Mouse (Mus musculus): Measurements from ENCODE around the gene Mecom. TPM values are rescaled to one million over a fixed set of nuclear protein-coding genes. Genes with fewer than 3 reads are reported as not detected.
A peak's percentile ranks its signal among the peaks of the same experiment; 100 is the strongest.

The Mecom gene
- total and polyA plus RNA-seq, 2 experiments from 2014 or later, result 2.6 to 5.1 TPM

DNA sequence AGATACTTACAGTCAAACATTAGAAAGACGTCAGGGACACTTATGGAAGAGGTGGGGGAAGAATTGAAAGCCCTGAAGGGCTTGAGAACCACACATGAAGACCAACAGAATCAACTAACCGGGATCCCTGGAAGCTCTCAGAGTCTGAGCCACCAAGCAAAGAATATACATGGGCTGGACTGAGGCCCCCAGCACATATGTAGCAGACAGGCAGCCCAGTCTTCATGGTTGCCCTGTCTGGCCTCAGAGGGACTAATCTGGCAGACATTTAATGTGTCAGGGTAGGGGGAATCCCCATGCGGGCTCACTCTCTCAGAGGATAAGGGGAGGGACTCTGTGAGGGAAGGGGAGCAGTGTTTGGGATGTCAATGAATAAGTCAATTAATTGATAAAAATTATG, 584.4 kb downstream of the Mecom start:
- Histone ChIP-seq H3K4me1 (ENCODE audit: insufficient read depth, low read length) (no peaks in the 10 kb centered on the region), H3K27me3 (ENCODE audit: insufficient read depth, low read length) (no peaks in the 10 kb centered on the region), H3K27ac (ENCODE audit: low read depth, low read length) (no peak overlapping the region), H3K9me3 (ENCODE audit: low read length) (no peaks in the 10 kb centered on the region), H3K36me3 (ENCODE audit: insufficient read depth, low read length) (no peaks in the 10 kb centered on the region), H3K9ac (replicated peaks; ENCODE audit: low read length, poor library complexity, severe bottlenecking) (no peak overlapping the region), H3K4me2 (ENCODE audit: low read depth, low read length, poor library complexity, severe bottlenecking) (no peak overlapping the region), H3K4me3 (ENCODE audit: low read depth, low read length) (no peak overlapping the region)
- 81% methylated on average over 3 of the region's 3 CpGs for WGBS
- no peak for TF ChIP-seq CTCF (IDR thresholded peaks at IDR 0.05)
- DNase-seq (ENCODE audit: low spot score) (no peak), ATAC-seq (ENCODE audit: low FRiP score) (no peak)

GRCm38 (mm10) chr3:29959051-29959450, 588.8 kb downstream of the Mecom start:
- 85% methylated on average over 3 of the region's 3 CpGs for WGBS

GRCm38 (mm10) chr3:29957365-29958236, 590.2 kb downstream of the Mecom start:
- H3K9me3 ChIP-seq (ENCODE audit: low read length), result no peaks in the 10 kb centered on the region
- no peak overlapping the region for H3K27ac ChIP-seq (ENCODE audit: low read depth, low read length)
- no peak overlapping the region for H3K4me3 ChIP-seq (ENCODE audit: low read depth, low read length)
- no peaks in the 10 kb centered on the region for H3K36me3 ChIP-seq (ENCODE audit: insufficient read depth, low read length)
- ATAC-seq (ENCODE audit: low FRiP score) (no peak), DNase-seq (ENCODE audit: low spot score) (no peak)
- WGBS, result 57% methylated on average over 10 of the region's 10 CpGs
- no peak for TF ChIP-seq CTCF (IDR thresholded peaks at IDR 0.05)
- no peak overlapping the region for H3K9ac ChIP-seq (replicated peaks; ENCODE audit: low read length, poor library complexity, severe bottlenecking)
- H3K4me1 ChIP-seq (ENCODE audit: insufficient read depth, low read length), result no peaks in the 10 kb centered on the region
- no peak overlapping the region for H3K4me2 ChIP-seq (ENCODE audit: low read depth, low read length, poor library complexity, severe bottlenecking)
- no peaks in the 10 kb centered on the region for H3K27me3 ChIP-seq (ENCODE audit: insufficient read depth, low read length)

More at GRCm38 (mm10) chr3:29959051-29959450, 588.8 kb downstream of the Mecom start:
- TF ChIP-seq CTCF (IDR thresholded peaks at IDR 0.05), result no peak
- Histone ChIP-seq H3K4me1 (ENCODE audit: insufficient read depth, low read length) (no peaks in the 10 kb centered on the region), H3K4me3 (ENCODE audit: low read depth, low read length) (no peak overlapping the region), H3K9ac (replicated peaks; ENCODE audit: low read length, poor library complexity, severe bottlenecking) (no peak overlapping the region), H3K9me3 (ENCODE audit: low read length) (no peaks in the 10 kb centered on the region), H3K36me3 (ENCODE audit: insufficient read depth, low read length) (no peaks in the 10 kb centered on the region), H3K4me2 (ENCODE audit: low read depth, low read length, poor library complexity, severe bottlenecking) (no peak overlapping the region), H3K27ac (ENCODE audit: low read depth, low read length) (no peak overlapping the region), H3K27me3 (ENCODE audit: insufficient read depth, low read length) (no peaks in the 10 kb centered on the region)
- DNase-seq (ENCODE audit: low spot score), result no peak
- ATAC-seq (ENCODE audit: low FRiP score), result no peak

GRCm38 (mm10) chr3:29953269-29953668, 594.5 kb downstream of the Mecom start:
- DNase-seq (ENCODE audit: low spot score), result peak; percentile 36
- no peak overlapping the region for H3K9ac ChIP-seq (replicated peaks; ENCODE audit: low read length, poor library complexity, severe bottlenecking)
- no peaks in the 10 kb centered on the region for H3K36me3 ChIP-seq (ENCODE audit: insufficient read depth, low read length)
- no peak for TF ChIP-seq CTCF (IDR thresholded peaks at IDR 0.05)
- no peak overlapping the region for H3K27ac ChIP-seq (ENCODE audit: low read depth, low read length)
- WGBS, result 70% methylated on average over 3 of the region's 3 CpGs
- no peaks in the 10 kb centered on the region for H3K27me3 ChIP-seq (ENCODE audit: insufficient read depth, low read length)
- no peaks in the 10 kb centered on the region for H3K9me3 ChIP-seq (ENCODE audit: low read length)
- no peak overlapping the region for H3K4me3 ChIP-seq (ENCODE audit: low read depth, low read length)
- no peaks in the 10 kb centered on the region for H3K4me1 ChIP-seq (ENCODE audit: insufficient read depth, low read length)
- ATAC-seq (ENCODE audit: low FRiP score), result no peak
- no peak overlapping the region for H3K4me2 ChIP-seq (ENCODE audit: low read depth, low read length, poor library complexity, severe bottlenecking)

GRCm38 (mm10) chr3:29950853-29951252, 597.0 kb downstream of the Mecom start:
- H3K36me3 ChIP-seq (ENCODE audit: insufficient read depth, low read length), result no peaks in the 10 kb centered on the region
- H3K27ac ChIP-seq (ENCODE audit: low read depth, low read length), result no peak overlapping the region
- no peaks in the 10 kb centered on the region for H3K9me3 ChIP-seq (ENCODE audit: low read length)
- whole genome bisulfite sequencing, result 84% methylated on average over 5 of the region's 5 CpGs
- no peak for ATAC-seq (ENCODE audit: low FRiP score)
- H3K4me2 ChIP-seq (ENCODE audit: low read depth, low read length, poor library complexity, severe bottlenecking), result no peak overlapping the region
- DNase-seq (ENCODE audit: low spot score), result no peak
- TF ChIP-seq CTCF (IDR thresholded peaks at IDR 0.05), result no peak
- no peaks in the 10 kb centered on the region for H3K4me1 ChIP-seq (ENCODE audit: insufficient read depth, low read length)
- no peak overlapping the region for H3K9ac ChIP-seq (replicated peaks; ENCODE audit: low read length, poor library complexity, severe bottlenecking)
- H3K4me3 ChIP-seq (ENCODE audit: low read depth, low read length), result no peak overlapping the region
- no peaks in the 10 kb centered on the region for H3K27me3 ChIP-seq (ENCODE audit: insufficient read depth, low read length)

- TF ChIP-seq CTCF (IDR thresholded peaks at IDR 0.05), result no peak
- Histone ChIP-seq H3K27me3 (ENCODE audit: insufficient read depth, low read length) (no peaks in the 10 kb centered on the region), H3K4me1 (ENCODE audit: insufficient read depth, low read length) (no peaks in the 10 kb centered on the region), H3K27ac (ENCODE audit: low read depth, low read length) (no peak overlapping the region), H3K9ac (replicated peaks; ENCODE audit: low read length, poor library complexity, severe bottlenecking) (no peak overlapping the region), H3K9me3 (ENCODE audit: low read length) (no peaks in the 10 kb centered on the region), H3K36me3 (ENCODE audit: insufficient read depth, low read length) (no peaks in the 10 kb centered on the region), H3K4me2 (ENCODE audit: low read depth, low read length, poor library complexity, severe bottlenecking) (no peak overlapping the region), H3K4me3 (ENCODE audit: low read depth, low read length) (no peak overlapping the region)
- no peak for ATAC-seq (ENCODE audit: low FRiP score)
- 50% methylated on average over 11 of the region's 11 CpGs for WGBS
- DNase-seq (ENCODE audit: low spot score), result peak; percentile 18
Measured at GRCm38 (mm10) chr3:29903596-29904308, 644.1 kb downstream of the Mecom start.

Other genes starting within 250 kb of the Mecom start
- 0.16 and 0.52 TPM in 2 replicates for gene Actrt3, start 51.9 kb upstream of the Mecom start, total RNA-seq (2014; rRNA removed)
- gene Actrt3, start 51.9 kb upstream of the Mecom start, polyA plus RNA-seq (2015; fragmentation: Nextera tagmentation; extraction: Ambion mirVana), result 0.42 and 0.79 TPM in 2 replicates
- gene Mynn, start 54.1 kb upstream of the Mecom start, total RNA-seq (2014; rRNA removed), result 17.2 and 23.8 TPM in 2 replicates
- gene Mynn, start 54.1 kb upstream of the Mecom start, polyA plus RNA-seq (2015; fragmentation: Nextera tagmentation; extraction: Ambion mirVana), result 17.1 and 19.0 TPM in 2 replicates
- gene Lrriq4, start 96.5 kb upstream of the Mecom start, total RNA-seq (2014; rRNA removed), result not detected in 2 replicates
- gene Lrriq4, start 96.5 kb upstream of the Mecom start, polyA plus RNA-seq (2015; fragmentation: Nextera tagmentation; extraction: Ambion mirVana), result 0.09 TPM in 1 of 2 replicates, not detected in the other
- gene Lrrc34, start 99.9 kb upstream of the Mecom start, total RNA-seq (2014; rRNA removed), result 1.5 and 2.0 TPM in 2 replicates
- 0.67 and 1.1 TPM in 2 replicates for gene Lrrc34, start 99.9 kb upstream of the Mecom start, polyA plus RNA-seq (2015; fragmentation: Nextera tagmentation; extraction: Ambion mirVana)
- gene Lrrc31, start 151.8 kb upstream of the Mecom start, total RNA-seq (2014; rRNA removed), result not detected in 2 replicates
- gene Lrrc31, start 151.8 kb upstream of the Mecom start, polyA plus RNA-seq (2015; fragmentation: Nextera tagmentation; extraction: Ambion mirVana), result not detected in 2 replicates
- gene Samd7, start 198.3 kb upstream of the Mecom start, total RNA-seq (2014; rRNA removed), result 0.05 and 0.33 TPM in 2 replicates
- gene Samd7, start 198.3 kb upstream of the Mecom start, polyA plus RNA-seq (2015; fragmentation: Nextera tagmentation; extraction: Ambion mirVana), result 0.17 and 0.26 TPM in 2 replicates
- 58.6 and 65.1 TPM in 2 replicates for gene Sec62, start 244.9 kb upstream of the Mecom start, total RNA-seq (2014; rRNA removed)
- gene Sec62, start 244.9 kb upstream of the Mecom start, polyA plus RNA-seq (2015; fragmentation: Nextera tagmentation; extraction: Ambion mirVana), result 102 and 129 TPM in 2 replicates

Measured in midbrain, postnatal 0 days (tissue).